Mouse (Mus musculus): ENCODE data around the gene Trim24.
"Not testable (repeated sequence)": the region's sequence is repeated elsewhere in the genome, so short reads cannot be mapped to it uniquely, and the experiment has no call there.

Trim24 gene

GRCm38 (mm10) chr6:37870245-37871136 lies at the start of gene Trim24:
TSS of gene Trim24 (plus strand) at chr6:37870811.
- DNase-seq: peak; percentile 97 to 99

- no peak for DNase-seq
Measured at GRCm38 (mm10) chr6:37821531-37822051, 49.0 kb upstream of the Trim24 start.

GRCm38 (mm10) chr6:37822390-37822789 lies 48.2 kb upstream of the Trim24 start:
- peak; percentile 36 to 68 for DNase-seq

GRCm38 (mm10) chr6:37823731-37824130 lies 46.9 kb upstream of the Trim24 start:
- DNase-seq: no peak

GRCm38 (mm10) chr6:37825331-37826115 lies 45.1 kb upstream of the Trim24 start:
- not testable (repeated sequence) for DNase-seq

- DNase-seq: no peak
Measured at GRCm38 (mm10) chr6:37828955-37829354, 41.7 kb upstream of the Trim24 start.

GRCm38 (mm10) chr6:37829631-37830030 lies 41.0 kb upstream of the Trim24 start:
- DNase-seq: no peak

- DNase-seq: no peak
Measured at GRCm38 (mm10) chr6:37833691-37834090, 36.9 kb upstream of the Trim24 start.

- not testable (repeated sequence) for DNase-seq
Measured at GRCm38 (mm10) chr6:37836951-37837565, 33.6 kb upstream of the Trim24 start.

GRCm38 (mm10) chr6:37842779-37843605 lies 27.6 kb upstream of the Trim24 start:
- DNase-seq: no peak

- DNase-seq: no peak
Measured at GRCm38 (mm10) chr6:37843647-37844273, 26.9 kb upstream of the Trim24 start.

- not testable (repeated sequence) for DNase-seq
Measured at GRCm38 (mm10) chr6:37844947-37845346, 25.7 kb upstream of the Trim24 start.

- DNase-seq: not testable (repeated sequence)
Measured at GRCm38 (mm10) chr6:37847531-37847930, 23.1 kb upstream of the Trim24 start.

GRCm38 (mm10) chr6:37851352-37851751 lies 19.3 kb upstream of the Trim24 start:
- DNase-seq: no peak

GRCm38 (mm10) chr6:37853289-37853688 lies 17.3 kb upstream of the Trim24 start:
- DNase-seq: no peak

- DNase-seq: no peak
Measured at GRCm38 (mm10) chr6:37855384-37855783, 15.2 kb upstream of the Trim24 start.

- not testable (repeated sequence) for DNase-seq
Measured at GRCm38 (mm10) chr6:37856300-37856699, 14.3 kb upstream of the Trim24 start.

- no peak for DNase-seq
Measured at GRCm38 (mm10) chr6:37857196-37857874, 13.3 kb upstream of the Trim24 start.

- DNase-seq: no peak
Measured at GRCm38 (mm10) chr6:37858126-37858525, 12.5 kb upstream of the Trim24 start.

- DNase-seq: no peak
Measured at GRCm38 (mm10) chr6:37862893-37863292, 7.7 kb upstream of the Trim24 start.

All from lung, postnatal 4 days (tissue).